Mouse (Mus musculus) kidney, postnatal 0 days (tissue): Measurements from ENCODE around the gene Lce1f. TPM values are rescaled to one million over a fixed set of nuclear protein-coding genes. Genes with fewer than 3 reads are reported as not detected.
A peak's percentile ranks its signal among the peaks of the same experiment; 100 is the strongest.

ENCODE experiments used
- ATAC-seq: fragments of 200-750 bp; cut with Nextera tagmentation; replicated peaks from 2 replicates; pipeline ENCODE4 v1.8.0; 2017; ENCODE audit warnings: low read depth, moderate number of reproducible peaks, moderate TSS enrichment, moderate library complexity; ENCODE audit not compliant: low FRiP score
- DNase-seq: peaks from one replicate; pipeline ENCODE4 v3.0.0-alpha.2; 2016; ENCODE audit warnings: low spot score
- H3K27ac ChIP-seq: fragments of 300-500 bp; sonication (generic); 2 replicates; pipeline ENCODE4 v1.5.1; 2014; ENCODE audit warnings: mild to moderate bottlenecking
- H3K27me3 ChIP-seq: fragments of 300-500 bp; sonication (generic); 2 replicates; pipeline ENCODE4 v1.6.1; 2014; ENCODE audit warnings: low read length, mixed read lengths; ENCODE audit not compliant: insufficient read depth
- H3K36me3 ChIP-seq: fragments of 300-500 bp; sonication (generic); 2 replicates; pipeline ENCODE4 v1.6.1; 2014; ENCODE audit warnings: low read length, mixed read lengths; ENCODE audit not compliant: insufficient read depth
- H3K4me1 ChIP-seq: fragments of 300-500 bp; sonication (generic); replicated peaks from 2 replicates; pipeline ENCODE4 v1.6.1; 2014; ENCODE audit warnings: antibody characterized with exemption, low read length, mixed read lengths; ENCODE audit not compliant: insufficient read depth
- H3K4me2 ChIP-seq: fragments of 300-500 bp; sonication (generic); 2 replicates; pipeline ENCODE4 v1.6.1; 2014; ENCODE audit warnings: mild to moderate bottlenecking, low read length, moderate library complexity, mixed read lengths
- H3K4me3 ChIP-seq: fragments of 300-500 bp; sonication (generic); replicated peaks from 2 replicates; pipeline ENCODE4 v1.5.1; 2014; ENCODE audit warnings: low read depth, low read length
- H3K9ac ChIP-seq: fragments of 300-500 bp; sonication (generic); 2 replicates; pipeline ENCODE4 v1.6.1; 2014; ENCODE audit warnings: low read depth, low read length
- H3K9me3 ChIP-seq: fragments of 300-500 bp; sonication (generic); replicated peaks from 2 replicates; pipeline ENCODE4 v1.6.1; 2016; ENCODE audit warnings: low read length, inconsistent platforms, mixed read lengths
- CTCF ChIP-seq: IDR thresholded peaks from 2 replicates; pipeline ENCODE4 v1.5.1; 2016; ENCODE audit warnings: antibody characterized with exemption, low read depth, mild to moderate bottlenecking, moderate library complexity
- WGBS: fragments of 180-500 bp; shearing (Covaris S2); extraction: QIAGEN DNeasy Blood & Tissue Kit; methylation state at CpG from one replicate; pipeline ENCODE4 v1.1.7; 2014; 5-methylcytosine and 5-hydroxymethylcytosine counted together
- polyA plus RNA-seq: library from polyadenylated mRNA; unstranded; fragments of >200 nt; fragmentation: Nextera tagmentation; extraction: Ambion mirVana; gene quantifications from 2 replicates; pipeline ENCODE4 v1.2.1, GENCODE M21; 2015

Lce1f gene
- not detected in 2 replicates for polyA plus RNA-seq

DNA sequence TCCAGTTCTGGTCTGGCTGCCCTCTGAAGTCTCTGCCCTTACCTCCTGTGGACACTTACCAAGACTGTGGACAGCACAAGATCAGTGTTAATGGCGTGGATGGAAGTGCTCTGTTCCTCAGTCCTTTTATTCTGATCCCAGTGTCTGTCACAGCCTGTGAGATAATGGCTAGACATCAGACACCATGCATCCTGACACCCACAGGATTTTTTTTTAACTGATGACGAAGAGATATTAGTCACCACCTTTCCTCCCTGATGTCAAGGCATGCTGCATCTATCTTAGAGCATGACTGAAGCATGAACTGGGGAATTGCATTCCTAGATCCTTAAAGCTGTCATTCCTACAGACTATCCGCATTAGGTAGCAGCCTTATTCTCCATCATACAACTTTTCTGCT lies at the start of gene Lce1f:
TSS of gene Lce1f (minus strand) at position 101 of the 400 bp plus-strand sequence.
- H3K4me1 ChIP-seq: no peaks in the 10 kb centered on the region
- H3K27me3 ChIP-seq: no peaks in the 10 kb centered on the region
- DNase-seq (no peak), ATAC-seq (no peak)
- no peak within 1 kb of the TSS for H3K9ac ChIP-seq
- no peak for TF ChIP-seq CTCF
- no peak within 1 kb of the TSS for H3K27ac ChIP-seq
- H3K9me3 ChIP-seq: no peaks in the 10 kb centered on the region
- no peak within 1 kb of the TSS for H3K4me2 ChIP-seq
- 58% methylated on average over 3 of the region's 3 CpGs for WGBS
- no peak within 1 kb of the TSS for H3K4me3 ChIP-seq
- no peaks in the 10 kb centered on the region for H3K36me3 ChIP-seq

DNA sequence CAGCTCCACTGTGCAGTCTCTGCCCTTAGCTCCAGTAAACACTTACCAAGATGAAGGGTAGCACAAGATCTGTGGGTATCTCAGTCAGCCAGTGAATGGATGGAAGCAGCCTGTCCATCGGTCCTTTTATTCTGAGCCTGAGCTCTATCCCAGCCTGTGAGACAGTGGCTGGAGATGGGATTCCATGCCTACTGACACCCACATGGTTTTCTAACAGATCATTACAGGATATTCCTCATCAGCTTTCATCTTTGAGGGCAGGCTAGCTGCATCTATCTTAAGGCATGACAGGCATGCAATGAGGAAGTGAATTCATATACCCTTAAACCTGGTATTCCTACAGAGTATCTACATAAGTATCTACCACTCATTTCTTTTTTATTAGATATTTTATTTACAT lies 44.8 kb upstream of the Lce1f start, which contains the start of gene Lce1h:
TSS of gene Lce1h (minus strand) at position 101 of the 400 bp plus-strand sequence.
- Histone ChIP-seq H3K4me2 (no peak within 1 kb of the TSS), H3K4me1 (no peaks in the 10 kb centered on the region), H3K9ac (no peak within 1 kb of the TSS), H3K27me3 (no peaks in the 10 kb centered on the region), H3K4me3 (no peak within 1 kb of the TSS), H3K27ac (no peak within 1 kb of the TSS), H3K9me3 (no peaks in the 10 kb centered on the region), H3K36me3 (no peaks in the 10 kb centered on the region)
- DNase-seq (no peak), ATAC-seq (no peak)
- WGBS: 95% methylated on average over 1 of the region's 1 CpGs
- TF ChIP-seq CTCF: no peak

DNA sequence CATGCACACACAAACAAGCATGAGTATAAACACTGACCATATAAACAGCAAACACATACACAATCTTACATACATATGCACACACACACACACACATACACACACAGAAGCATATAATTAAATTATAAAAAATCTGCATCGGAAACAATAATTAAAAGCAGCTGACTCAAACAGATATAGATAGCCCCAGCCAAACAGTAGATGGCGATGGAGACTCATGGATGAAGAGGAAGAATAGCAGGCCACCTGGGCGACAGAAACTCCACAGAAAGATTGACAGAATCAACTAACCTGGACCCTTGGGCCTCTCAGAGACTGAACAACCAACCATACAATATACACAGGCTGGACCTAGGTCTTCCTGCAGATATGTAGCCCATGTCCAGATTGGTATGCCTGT lies 33.0 kb upstream of the Lce1f start:
- ATAC-seq: no peak
- peak; percentile 1 for DNase-seq
- WGBS: 38% methylated on average over 3 of the region's 3 CpGs
- H3K36me3 ChIP-seq: no peaks in the 10 kb centered on the region
- no peaks in the 10 kb centered on the region for H3K27me3 ChIP-seq
- H3K4me2 ChIP-seq: no peak overlapping the region
- no peak overlapping the region for H3K9ac ChIP-seq
- no peaks in the 10 kb centered on the region for H3K9me3 ChIP-seq
- TF ChIP-seq CTCF: peak; percentile 39; the same call in 1 of the 2 replicates
- H3K4me1 ChIP-seq: no peaks in the 10 kb centered on the region
- H3K4me3 ChIP-seq: no peak overlapping the region
- no peak overlapping the region for H3K27ac ChIP-seq

- H3K4me2 ChIP-seq: no peak within 1 kb of the TSS
- H3K27me3 ChIP-seq: no peaks in the 10 kb centered on the region
- H3K36me3 ChIP-seq: no peaks in the 10 kb centered on the region
- DNase-seq (no peak), ATAC-seq (no peak)
- no peak for TF ChIP-seq CTCF
- no peaks in the 10 kb centered on the region for H3K4me1 ChIP-seq
- H3K4me3 ChIP-seq: no peak within 1 kb of the TSS
- no peak within 1 kb of the TSS for H3K9ac ChIP-seq
- H3K27ac ChIP-seq: no peak within 1 kb of the TSS
- WGBS: 86% methylated on average over 1 of the region's 1 CpGs
- no peaks in the 10 kb centered on the region for H3K9me3 ChIP-seq
Measured at GRCm38 (mm10) chr3:92752238-92752637, 32.1 kb upstream of the Lce1f start, which contains the start of gene Lce1g. Gene Lce1g (minus strand): TSS chr3:92752338.

- H3K4me3 ChIP-seq: no peak within 1 kb of the TSS
- WGBS: 86% methylated on average over 1 of the region's 1 CpGs
- H3K9ac ChIP-seq: no peak within 1 kb of the TSS
- no peak within 1 kb of the TSS for H3K4me2 ChIP-seq
- ATAC-seq (no peak), DNase-seq (no peak)
- H3K27ac ChIP-seq: no peak within 1 kb of the TSS
- no peak for TF ChIP-seq CTCF
- H3K4me1 ChIP-seq: no peaks in the 10 kb centered on the region
- H3K36me3 ChIP-seq: no peaks in the 10 kb centered on the region
- no peaks in the 10 kb centered on the region for H3K27me3 ChIP-seq
- H3K9me3 ChIP-seq: no peaks in the 10 kb centered on the region
Measured at GRCm38 (mm10) chr3:92738996-92739395, 18.8 kb upstream of the Lce1f start, which contains the start of gene Gm38119. Gene Gm38119 (minus strand): TSS chr3:92739096.

DNA sequence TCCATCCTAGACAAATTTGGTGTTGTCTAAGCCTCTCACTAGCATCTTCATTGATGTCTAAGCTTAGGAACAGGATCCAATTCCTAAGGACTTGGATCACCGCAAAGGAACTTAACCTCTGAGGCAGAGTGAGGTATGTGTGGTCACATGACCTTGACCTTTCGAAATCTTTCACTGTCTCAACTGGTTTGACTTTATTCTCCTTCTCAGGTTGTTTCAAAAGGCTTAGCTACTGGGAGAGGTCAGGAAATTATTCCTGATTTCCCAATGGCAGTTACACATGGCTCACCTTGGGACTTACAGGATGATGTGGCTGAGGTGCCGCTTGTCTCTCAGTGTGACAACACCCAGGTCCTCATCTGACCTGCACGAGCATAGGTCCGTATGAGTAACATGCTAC lies 2.5 kb upstream of the Lce1f start:
- TF ChIP-seq CTCF: no peak
- H3K9me3 ChIP-seq: no peaks in the 10 kb centered on the region
- H3K4me2 ChIP-seq: no peak overlapping the region
- ATAC-seq: no peak
- no peak for DNase-seq
- no peak overlapping the region for H3K4me3 ChIP-seq
- no peak overlapping the region for H3K27ac ChIP-seq
- no peaks in the 10 kb centered on the region for H3K4me1 ChIP-seq
- H3K9ac ChIP-seq: no peak overlapping the region
- WGBS: 73% methylated on average over 5 of the region's 5 CpGs
- H3K36me3 ChIP-seq: no peaks in the 10 kb centered on the region
- no peaks in the 10 kb centered on the region for H3K27me3 ChIP-seq

- no peak for ATAC-seq
- peak; percentile 42; the same call in 1 of the 2 replicates for TF ChIP-seq CTCF
- no peak for DNase-seq
Measured at GRCm38 (mm10) chr3:92715122-92715521, 5.0 kb downstream of the Lce1f start.

More at GRCm38 (mm10) chr3:92715122-92715521, 5.0 kb downstream of the Lce1f start:
- no peak overlapping the region for H3K27ac ChIP-seq
- no peak overlapping the region for H3K9ac ChIP-seq
- no peak overlapping the region for H3K4me3 ChIP-seq
- H3K27me3 ChIP-seq: no peaks in the 10 kb centered on the region
- H3K4me2 ChIP-seq: no peak overlapping the region
- H3K4me1 ChIP-seq: no peaks in the 10 kb centered on the region
- no peaks in the 10 kb centered on the region for H3K9me3 ChIP-seq
- no peaks in the 10 kb centered on the region for H3K36me3 ChIP-seq
